Mouse (Mus musculus): ENCODE measurements around the gene Kcnc3. TPM values are rescaled to one million over a fixed set of nuclear protein-coding genes. Genes with fewer than 3 reads are reported as not detected.

The Kcnc3 gene
- polyA plus RNA-seq, 1 experiment from 2014 or later = 0.39 TPM

DNA sequence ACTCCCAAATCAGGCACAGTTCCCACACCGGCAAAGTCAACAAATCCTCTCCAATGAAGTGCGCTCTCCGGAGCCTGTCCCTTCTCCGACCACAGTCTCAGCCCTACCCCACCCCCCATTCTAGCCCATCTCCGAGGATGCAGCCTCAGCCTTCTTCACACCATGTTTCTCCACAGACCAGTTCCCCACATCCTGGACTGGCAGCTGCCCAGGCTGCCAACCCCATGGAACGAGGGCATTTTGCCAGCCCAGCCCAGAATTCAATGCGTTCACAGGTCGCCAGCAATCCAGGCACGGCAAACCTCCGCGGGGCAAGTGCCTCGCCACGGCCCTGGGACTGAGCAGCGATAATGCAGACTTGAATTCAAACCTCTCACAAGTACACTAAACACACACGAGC, 55.5 kb downstream of the Kcnc3 start:
- H3K27ac ChIP-seq (ENCODE audit: low read length) = no peak overlapping the region
- no peak overlapping the region for H3K4me3 ChIP-seq (ENCODE audit: low read depth, low read length)
- 30% methylated on average over 15 of the region's 15 CpGs for WGBS
- H3K9ac ChIP-seq (replicated peaks; ENCODE audit: low read depth, low read length) = no peak overlapping the region
- ATAC-seq (ENCODE audit: insufficient number of reproducible peaks, insufficient read depth, low FRiP score, low read depth) = no peak
- peaks cover 9% of the 10 kb centered on the region; the same call in 1 of the 2 replicates for H3K27me3 ChIP-seq (ENCODE audit: control insufficient read depth, insufficient read depth, low read length)
- no peaks in the 10 kb centered on the region for H3K36me3 ChIP-seq (ENCODE audit: control insufficient read depth, insufficient read depth, low read length)
- no peaks in the 10 kb centered on the region for H3K9me3 ChIP-seq (ENCODE audit: control insufficient read depth, low read depth, low read length)
- no peaks in the 10 kb centered on the region for H3K4me1 ChIP-seq (ENCODE audit: control insufficient read depth, insufficient read depth, low read length)
- no peak overlapping the region for H3K4me2 ChIP-seq (replicated peaks; ENCODE audit: low read depth, low read length)

GRCm38 (mm10) chr7:44647042-44647724, 56.7 kb downstream of the Kcnc3 start:
- WGBS = 54% methylated on average over 7 of the region's 7 CpGs
- no peaks in the 10 kb centered on the region for H3K4me1 ChIP-seq (ENCODE audit: control insufficient read depth, insufficient read depth, low read length)
- ATAC-seq (ENCODE audit: insufficient number of reproducible peaks, insufficient read depth, low FRiP score, low read depth) = no peak
- no peak overlapping the region for H3K4me3 ChIP-seq (ENCODE audit: low read depth, low read length)
- no peak overlapping the region for H3K27ac ChIP-seq (ENCODE audit: low read length)
- no peak overlapping the region for H3K4me2 ChIP-seq (replicated peaks; ENCODE audit: low read depth, low read length)
- peaks cover 9% of the 10 kb centered on the region; the same call in 1 of the 2 replicates for H3K27me3 ChIP-seq (ENCODE audit: control insufficient read depth, insufficient read depth, low read length)
- no peaks in the 10 kb centered on the region for H3K9me3 ChIP-seq (ENCODE audit: control insufficient read depth, low read depth, low read length)
- no peaks in the 10 kb centered on the region for H3K36me3 ChIP-seq (ENCODE audit: control insufficient read depth, insufficient read depth, low read length)
- no peak overlapping the region for H3K9ac ChIP-seq (replicated peaks; ENCODE audit: low read depth, low read length)

- H3K9ac ChIP-seq (replicated peaks; ENCODE audit: low read depth, low read length) = no peak overlapping the region
- H3K4me1 ChIP-seq (ENCODE audit: control insufficient read depth, insufficient read depth, low read length) = no peaks in the 10 kb centered on the region
- WGBS = 30% methylated on average over 10 of the region's 10 CpGs
- H3K27me3 ChIP-seq (ENCODE audit: control insufficient read depth, insufficient read depth, low read length) = peaks cover 9% of the 10 kb centered on the region; the same call in 1 of the 2 replicates
- no peak for ATAC-seq (ENCODE audit: insufficient number of reproducible peaks, insufficient read depth, low FRiP score, low read depth)
- no peak overlapping the region for H3K4me3 ChIP-seq (ENCODE audit: low read depth, low read length)
- no peaks in the 10 kb centered on the region for H3K9me3 ChIP-seq (ENCODE audit: control insufficient read depth, low read depth, low read length)
- H3K36me3 ChIP-seq (ENCODE audit: control insufficient read depth, insufficient read depth, low read length) = no peaks in the 10 kb centered on the region
- no peak overlapping the region for H3K27ac ChIP-seq (ENCODE audit: low read length)
- no peak overlapping the region for H3K4me2 ChIP-seq (replicated peaks; ENCODE audit: low read depth, low read length)
These were observed 57.3 kb downstream of the Kcnc3 start for GRCm38 (mm10) chr7:44647729-44648128.

- H3K4me2 ChIP-seq (replicated peaks; ENCODE audit: low read depth, low read length) = no peak overlapping the region
- no peak overlapping the region for H3K9ac ChIP-seq (replicated peaks; ENCODE audit: low read depth, low read length)
- H3K9me3 ChIP-seq (ENCODE audit: control insufficient read depth, low read depth, low read length) = no peaks in the 10 kb centered on the region
- no peak overlapping the region for H3K4me3 ChIP-seq (ENCODE audit: low read depth, low read length)
- H3K4me1 ChIP-seq (ENCODE audit: control insufficient read depth, insufficient read depth, low read length) = no peaks in the 10 kb centered on the region
- no peak for ATAC-seq (ENCODE audit: insufficient number of reproducible peaks, insufficient read depth, low FRiP score, low read depth)
- peaks cover 9% of the 10 kb centered on the region; the same call in 1 of the 2 replicates for H3K27me3 ChIP-seq (ENCODE audit: control insufficient read depth, insufficient read depth, low read length)
- H3K36me3 ChIP-seq (ENCODE audit: control insufficient read depth, insufficient read depth, low read length) = no peaks in the 10 kb centered on the region
- no peak overlapping the region for H3K27ac ChIP-seq (ENCODE audit: low read length)
- 68% methylated on average over 8 of the region's 8 CpGs for WGBS
These were observed 58.7 kb downstream of the Kcnc3 start for GRCm38 (mm10) chr7:44649094-44649610.

- Histone ChIP-seq H3K27me3 (ENCODE audit: control insufficient read depth, insufficient read depth, low read length) (peaks cover 8% of the 10 kb centered on the region; the same call in 1 of the 2 replicates), H3K9ac (replicated peaks; ENCODE audit: low read depth, low read length) (no peak overlapping the region), H3K9me3 (ENCODE audit: control insufficient read depth, low read depth, low read length) (no peaks in the 10 kb centered on the region), H3K4me1 (ENCODE audit: control insufficient read depth, insufficient read depth, low read length) (no peaks in the 10 kb centered on the region), H3K27ac (ENCODE audit: low read length) (no peak overlapping the region), H3K4me3 (ENCODE audit: low read depth, low read length) (no peak overlapping the region), H3K4me2 (replicated peaks; ENCODE audit: low read depth, low read length) (no peak overlapping the region), H3K36me3 (ENCODE audit: control insufficient read depth, insufficient read depth, low read length) (no peaks in the 10 kb centered on the region)
- no peak for ATAC-seq (ENCODE audit: insufficient number of reproducible peaks, insufficient read depth, low FRiP score, low read depth)
- WGBS = 8% methylated on average over 4 of the region's 4 CpGs
These were observed 59.5 kb downstream of the Kcnc3 start for GRCm38 (mm10) chr7:44649990-44650389.

GRCm38 (mm10) chr7:44651416-44651815, 61.0 kb downstream of the Kcnc3 start:
- ATAC-seq (ENCODE audit: insufficient number of reproducible peaks, insufficient read depth, low FRiP score, low read depth) = no peak
- no peaks in the 10 kb centered on the region for H3K9me3 ChIP-seq (ENCODE audit: control insufficient read depth, low read depth, low read length)
- WGBS = 70% methylated on average over 7 of the region's 7 CpGs

DNA sequence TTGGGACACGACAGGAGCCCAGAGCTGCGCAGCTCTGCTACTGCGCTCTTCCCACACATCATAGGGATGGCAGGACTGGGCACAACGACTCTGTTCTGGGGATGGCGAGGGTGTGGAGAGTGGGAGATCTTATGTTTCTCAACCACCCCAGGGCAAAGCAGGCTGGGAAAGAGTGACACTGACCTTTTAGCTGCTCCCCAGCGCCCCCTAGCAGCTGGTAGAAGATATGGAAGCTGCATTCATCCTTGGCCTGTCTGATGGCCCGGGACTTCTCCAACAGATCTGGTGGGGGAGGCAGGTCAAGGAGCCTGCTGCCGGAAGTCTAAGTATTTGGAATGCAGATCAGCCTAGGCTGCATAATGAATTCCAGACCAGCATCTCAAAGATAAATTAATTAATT, 63.3 kb downstream of the Kcnc3 start:
- Histone ChIP-seq H3K9ac (replicated peaks; ENCODE audit: low read depth, low read length) (no peak overlapping the region), H3K4me1 (ENCODE audit: control insufficient read depth, insufficient read depth, low read length) (0 out of 2 replicates have a peak, but pooled peaks cover 4% of the 10 kb centered on the region), H3K9me3 (ENCODE audit: control insufficient read depth, low read depth, low read length) (no peaks in the 10 kb centered on the region), H3K27me3 (ENCODE audit: control insufficient read depth, insufficient read depth, low read length) (no peaks in the 10 kb centered on the region), H3K36me3 (ENCODE audit: control insufficient read depth, insufficient read depth, low read length) (no peaks in the 10 kb centered on the region), H3K4me3 (ENCODE audit: low read depth, low read length) (no peak overlapping the region), H3K4me2 (replicated peaks; ENCODE audit: low read depth, low read length) (no peak overlapping the region), H3K27ac (ENCODE audit: low read length) (no peak overlapping the region)
- WGBS = 57% methylated on average over 8 of the region's 8 CpGs
- no peak for ATAC-seq (ENCODE audit: insufficient number of reproducible peaks, insufficient read depth, low FRiP score, low read depth)

More at GRCm38 (mm10) chr7:44651416-44651815, 61.0 kb downstream of the Kcnc3 start:
- no peaks in the 10 kb centered on the region for H3K36me3 ChIP-seq (ENCODE audit: control insufficient read depth, insufficient read depth, low read length)
- H3K4me1 ChIP-seq (ENCODE audit: control insufficient read depth, insufficient read depth, low read length) = 0 out of 2 replicates have a peak, but pooled peaks cover 4% of the 10 kb centered on the region
- no peaks in the 10 kb centered on the region for H3K27me3 ChIP-seq (ENCODE audit: control insufficient read depth, insufficient read depth, low read length)
- H3K4me2 ChIP-seq (replicated peaks; ENCODE audit: low read depth, low read length) = no peak overlapping the region
- no peak overlapping the region for H3K27ac ChIP-seq (ENCODE audit: low read length)
- no peak overlapping the region for H3K9ac ChIP-seq (replicated peaks; ENCODE audit: low read depth, low read length)
- no peak overlapping the region for H3K4me3 ChIP-seq (ENCODE audit: low read depth, low read length)
